Mouse (Mus musculus) stomach, postnatal 0 days (tissue): Measurements from ENCODE around the gene Cntd1. TPM values are rescaled to one million over a fixed set of nuclear protein-coding genes. Genes with fewer than 3 reads are reported as not detected.
"Not testable (repeated sequence)": the region's sequence is repeated elsewhere in the genome, so short reads cannot be mapped to it uniquely, and the experiment has no call there.

Experiments
- ATAC-seq: fragments of 200-750 bp; cut with Nextera tagmentation; 2 replicates; pipeline ENCODE4 v1.8.0; 2017; ENCODE audit not compliant: low FRiP score, low TSS enrichment
- DNase-seq: peaks from one replicate; pipeline ENCODE4 v3.0.0-alpha.2; 2016; ENCODE audit warnings: low spot score
- H3K27ac ChIP-seq: fragments of 300-500 bp; sonication (generic); replicated peaks from 2 replicates; pipeline ENCODE4 v1.5.1; 2014; ENCODE audit warnings: mild to moderate bottlenecking, control low read depth
- H3K27me3 ChIP-seq: fragments of 300-500 bp; sonication (generic); 2 replicates; pipeline ENCODE4 v1.6.1; 2014; ENCODE audit warnings: low read length; ENCODE audit not compliant: control insufficient read depth, insufficient read depth
- H3K36me3 ChIP-seq: fragments of 300-500 bp; sonication (generic); 2 replicates; pipeline ENCODE4 v1.6.1; 2014; ENCODE audit warnings: low read length, mixed read lengths; ENCODE audit not compliant: control insufficient read depth, insufficient read depth
- H3K4me1 ChIP-seq: fragments of 300-500 bp; sonication (generic); replicated peaks from 2 replicates; pipeline ENCODE4 v1.6.1; 2014; ENCODE audit warnings: antibody characterized with exemption; ENCODE audit not compliant: control insufficient read depth, insufficient read depth
- H3K4me2 ChIP-seq: fragments of 300-500 bp; sonication (generic); replicated peaks from 2 replicates; pipeline ENCODE4 v1.6.1; 2014; ENCODE audit warnings: low read depth, mild to moderate bottlenecking, control low read depth, moderate library complexity
- H3K4me3 ChIP-seq: fragments of 300-500 bp; sonication (generic); 2 replicates; pipeline ENCODE4 v1.5.1; 2014; ENCODE audit warnings: low read depth, low read length, control low read depth
- H3K9ac ChIP-seq: fragments of 300-500 bp; sonication (generic); 2 replicates; pipeline ENCODE4 v1.6.1; 2014; ENCODE audit warnings: mild to moderate bottlenecking, low read length, control low read depth, mixed read lengths
- H3K9me3 ChIP-seq: fragments of 300-500 bp; sonication (generic); 2 replicates; pipeline ENCODE4 v1.6.1; 2016; ENCODE audit warnings: low read length; ENCODE audit not compliant: control insufficient read depth
- CTCF ChIP-seq: IDR thresholded peaks from 2 replicates; pipeline ENCODE4 v1.5.1; 2016; ENCODE audit warnings: antibody characterized with exemption, low read depth, mild to moderate bottlenecking, moderate library complexity
- EP300 ChIP-seq: optimal IDR thresholded peaks from 2 replicates; pipeline ENCODE3; 2016; ENCODE audit warnings: antibody characterized with exemption
- WGBS: fragments of 180-500 bp; shearing (Covaris S2); extraction: QIAGEN DNeasy Blood & Tissue Kit; methylation state at CpG from one replicate; pipeline ENCODE4 v1.1.7; 2014; 5-methylcytosine and 5-hydroxymethylcytosine counted together
- polyA plus RNA-seq: library from polyadenylated mRNA; unstranded; fragments of >200 nt; fragmentation: Nextera tagmentation; extraction: Ambion mirVana; gene quantifications from 2 replicates; pipeline ENCODE4 v1.2.1, GENCODE M21; 2015

Gene Cntd1
- polyA plus RNA-seq, 1 experiment from 2014 or later: 0.33 TPM

GRCm38 (mm10) chr11:101315665-101316500, 37.1 kb downstream of the Cntd1 start, which contains the start of gene Psme3:
Psme3 (plus strand) TSS chr11:101316213.
- WGBS: under 1% methylated on average over 49 of the region's 62 CpGs
- Histone ChIP-seq H3K9me3 (no peaks in the 10 kb centered on the region), H3K36me3 (peaks cover 17% of the 10 kb centered on the region), H3K4me3 (peak within 1 kb of the TSS; percentile 95), H3K27ac (peak within 1 kb of the TSS; percentile 78), H3K9ac (peak within 1 kb of the TSS; percentile 91), H3K27me3 (no peaks in the 10 kb centered on the region), H3K4me2 (peak within 1 kb of the TSS; percentile 88), H3K4me1 (peaks cover 3% of the 10 kb centered on the region; the same call in 1 of the 2 replicates)
- ATAC-seq (peak; percentile 94), DNase-seq (peak; percentile 94)
- TF ChIP-seq EP300 (peak; percentile 15), CTCF (peak; percentile 12; the same call in 1 of the 2 replicates)

GRCm38 (mm10) chr11:101316501-101316917, 37.7 kb downstream of the Cntd1 start:
- Histone ChIP-seq H3K4me2 (peak overlapping the region; percentile 88), H3K4me3 (peak overlapping the region; percentile 95), H3K9ac (peak overlapping the region; percentile 91), H3K27me3 (no peaks in the 10 kb centered on the region), H3K36me3 (peaks cover 22% of the 10 kb centered on the region), H3K4me1 (peaks cover 3% of the 10 kb centered on the region; the same call in 1 of the 2 replicates), H3K9me3 (no peaks in the 10 kb centered on the region), H3K27ac (peak overlapping the region; percentile 78)
- ATAC-seq: peak; percentile 45
- no peak for TF ChIP-seq EP300
- TF ChIP-seq CTCF: no peak
- peak; percentile 54 for DNase-seq
- 0% methylated on average over 17 of the region's 17 CpGs for WGBS

- peak; percentile 85 for DNase-seq
- 5% methylated on average over 4 of the region's 4 CpGs for whole genome bisulfite sequencing
- H3K36me3 ChIP-seq: peaks cover 35% of the 10 kb centered on the region
Observed at GRCm38 (mm10) chr11:101323609-101324008, 44.8 kb downstream of the Cntd1 start.

GRCm38 (mm10) chr11:101324763-101325162, 46.0 kb downstream of the Cntd1 start, which contains the start of gene Aoc2:
Aoc2 (plus strand) TSS chr11:101325063.
- no peak within 1 kb of the TSS for H3K4me2 ChIP-seq
- H3K36me3 ChIP-seq: peaks cover 27% of the 10 kb centered on the region
- H3K27ac ChIP-seq: no peak within 1 kb of the TSS
- 75% methylated on average over 5 of the region's 5 CpGs for WGBS
- H3K4me3 ChIP-seq: no peak within 1 kb of the TSS
- TF ChIP-seq CTCF (no peak), EP300 (no peak)
- H3K27me3 ChIP-seq: no peaks in the 10 kb centered on the region
- no peaks in the 10 kb centered on the region for H3K9me3 ChIP-seq
- no peak within 1 kb of the TSS for H3K9ac ChIP-seq
- DNase-seq: no peak
- no peaks in the 10 kb centered on the region for H3K4me1 ChIP-seq
- ATAC-seq: no peak

More at GRCm38 (mm10) chr11:101323609-101324008, 44.8 kb downstream of the Cntd1 start:
- no peaks in the 10 kb centered on the region for H3K4me1 ChIP-seq
- TF ChIP-seq CTCF (peak; percentile 99), EP300 (no peak)
- no peak overlapping the region for H3K4me2 ChIP-seq
- no peak overlapping the region for H3K4me3 ChIP-seq
- H3K9me3 ChIP-seq: no peaks in the 10 kb centered on the region
- H3K27me3 ChIP-seq: no peaks in the 10 kb centered on the region
- H3K9ac ChIP-seq: no peak overlapping the region
- no peak overlapping the region for H3K27ac ChIP-seq
- peak; percentile 62 for ATAC-seq

GRCm38 (mm10) chr11:101325201-101325600, 46.4 kb downstream of the Cntd1 start:
- not testable (repeated sequence) for H3K27ac ChIP-seq, H3K9me3 ChIP-seq, H3K4me3 ChIP-seq, H3K4me2 ChIP-seq, H3K27me3 ChIP-seq, H3K4me1 ChIP-seq, ATAC-seq, DNase-seq, H3K9ac ChIP-seq
- WGBS: 89% methylated on average over 11 of the region's 11 CpGs
- peaks cover 24% of the 10 kb centered on the region for H3K36me3 ChIP-seq

- TF ChIP-seq EP300: no peak
- TF ChIP-seq CTCF: no peak
Observed at GRCm38 (mm10) chr11:101326147-101326546, 47.3 kb downstream of the Cntd1 start.

More at GRCm38 (mm10) chr11:101326147-101326546, 47.3 kb downstream of the Cntd1 start:
- DNase-seq (no peak), ATAC-seq (no peak)
- H3K27ac ChIP-seq: no peak overlapping the region
- H3K9me3 ChIP-seq: no peaks in the 10 kb centered on the region
- no peaks in the 10 kb centered on the region for H3K27me3 ChIP-seq
- H3K4me3 ChIP-seq: no peak overlapping the region
- WGBS: 87% methylated on average over 11 of the region's 11 CpGs
- no peak overlapping the region for H3K4me2 ChIP-seq
- H3K4me1 ChIP-seq: no peaks in the 10 kb centered on the region
- peaks cover 16% of the 10 kb centered on the region for H3K36me3 ChIP-seq
- no peak overlapping the region for H3K9ac ChIP-seq
